Mouse (Mus musculus): ENCODE data around the gene Katnb1.

Katnb1 gene

DNA sequence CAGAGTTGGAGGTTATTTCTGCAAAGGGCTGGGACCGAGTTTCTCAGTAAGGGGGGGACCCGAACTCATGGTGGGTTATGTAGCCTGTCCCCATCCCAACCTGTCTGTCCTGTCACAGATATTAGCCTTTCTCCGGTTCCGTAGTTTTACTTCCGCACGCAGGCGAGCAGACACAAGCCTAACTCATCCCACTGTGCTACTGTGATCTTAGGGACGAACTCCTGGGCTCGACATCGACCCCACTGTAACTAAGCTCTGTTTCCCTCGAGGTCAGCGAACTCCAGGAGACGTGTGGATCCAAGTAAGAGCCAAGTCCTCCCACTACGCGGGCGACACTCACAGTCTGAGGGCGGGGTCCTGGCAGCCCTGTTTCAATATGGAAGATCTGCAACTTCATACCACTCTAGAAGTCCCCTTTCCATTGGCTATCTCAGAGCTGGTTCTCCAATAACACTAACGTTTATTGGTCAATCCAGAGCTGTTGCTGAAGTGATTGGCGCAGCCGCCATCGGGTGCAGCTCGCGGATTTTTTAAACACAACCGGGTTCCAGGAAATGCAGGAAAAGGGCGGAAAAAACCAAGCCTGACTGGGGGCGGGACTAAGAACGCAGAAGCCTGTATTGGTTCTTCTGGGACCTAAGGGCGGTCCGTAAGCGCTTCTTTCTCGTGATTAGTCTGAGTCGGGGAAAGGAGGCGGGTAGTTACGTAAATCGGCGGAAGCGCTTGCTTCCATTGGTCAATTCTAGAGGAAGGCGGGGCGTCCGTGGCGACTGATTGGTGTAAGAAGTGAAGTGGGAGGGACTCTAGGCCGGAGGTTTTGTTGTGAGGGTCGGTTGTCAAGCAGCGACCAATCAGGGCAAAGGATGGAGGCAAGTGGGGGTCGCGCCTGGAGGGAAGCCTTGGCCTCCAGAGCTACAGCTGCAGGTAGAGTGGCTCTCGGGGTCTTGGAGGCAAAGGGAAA lies at the start of gene Katnb1:
TSS of gene Katnb1 (plus strand) at position 806 of the 961 bp plus-strand sequence.
- DNase-seq (ENCODE audit: low spot score in 2 of 2) = peak; percentile 88 to 98

GRCm38 (mm10) chr8:95037106-95037925 lies 43.7 kb upstream of the Katnb1 start:
- DNase-seq (ENCODE audit: low spot score in 2 of 2) = no peak

DNA sequence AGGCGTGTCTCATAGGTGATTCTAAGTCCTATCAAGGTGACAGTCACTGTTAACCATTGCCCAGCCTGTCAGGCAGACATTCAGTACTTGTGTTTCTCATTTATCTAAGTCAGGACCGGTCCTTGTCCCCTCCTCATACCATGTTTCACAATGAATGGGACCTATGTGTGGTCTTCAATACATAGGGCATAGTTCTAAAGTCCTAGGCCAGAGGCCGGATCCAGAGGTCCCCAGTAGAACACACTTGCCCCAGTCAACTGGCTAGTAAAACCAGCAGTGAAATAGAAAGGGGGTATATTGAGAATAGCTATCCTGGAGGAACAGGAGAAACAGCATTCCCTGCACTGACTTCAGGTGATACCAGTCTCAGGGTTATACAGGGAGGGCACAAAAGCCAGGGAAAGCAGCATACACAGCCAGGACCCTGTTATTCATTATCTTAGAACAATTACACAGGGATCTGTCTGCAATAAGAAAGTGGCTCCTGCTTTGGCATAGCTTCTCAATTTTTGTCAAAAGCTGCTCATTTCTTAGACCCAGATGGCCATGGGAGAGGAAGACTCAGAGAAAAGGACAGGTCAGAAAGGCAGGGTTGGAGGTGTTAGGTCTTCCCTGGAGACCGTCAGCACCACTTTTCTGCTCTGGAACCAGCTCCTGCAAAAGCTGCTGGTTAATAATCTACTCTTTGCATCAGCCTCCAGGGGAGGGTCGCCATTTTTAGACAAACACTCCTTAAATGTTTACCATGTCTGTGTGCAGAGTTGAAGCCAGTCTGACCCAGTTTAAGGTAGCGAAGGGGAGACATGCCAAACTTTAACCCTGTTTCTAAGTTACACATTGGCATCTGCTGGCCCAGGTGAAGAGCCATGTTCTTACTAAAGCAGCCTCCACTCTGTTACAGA lies 38.9 kb upstream of the Katnb1 start:
- DNase-seq (ENCODE audit: low spot score in 2 of 2) = no peak

- no peak for DNase-seq (ENCODE audit: low spot score in 2 of 2)
These were observed 36.2 kb upstream of the Katnb1 start for GRCm38 (mm10) chr8:95044811-95045210.

GRCm38 (mm10) chr8:95046982-95047381 lies 34.0 kb upstream of the Katnb1 start:
- no peak for DNase-seq (ENCODE audit: low spot score in 2 of 2)

DNA sequence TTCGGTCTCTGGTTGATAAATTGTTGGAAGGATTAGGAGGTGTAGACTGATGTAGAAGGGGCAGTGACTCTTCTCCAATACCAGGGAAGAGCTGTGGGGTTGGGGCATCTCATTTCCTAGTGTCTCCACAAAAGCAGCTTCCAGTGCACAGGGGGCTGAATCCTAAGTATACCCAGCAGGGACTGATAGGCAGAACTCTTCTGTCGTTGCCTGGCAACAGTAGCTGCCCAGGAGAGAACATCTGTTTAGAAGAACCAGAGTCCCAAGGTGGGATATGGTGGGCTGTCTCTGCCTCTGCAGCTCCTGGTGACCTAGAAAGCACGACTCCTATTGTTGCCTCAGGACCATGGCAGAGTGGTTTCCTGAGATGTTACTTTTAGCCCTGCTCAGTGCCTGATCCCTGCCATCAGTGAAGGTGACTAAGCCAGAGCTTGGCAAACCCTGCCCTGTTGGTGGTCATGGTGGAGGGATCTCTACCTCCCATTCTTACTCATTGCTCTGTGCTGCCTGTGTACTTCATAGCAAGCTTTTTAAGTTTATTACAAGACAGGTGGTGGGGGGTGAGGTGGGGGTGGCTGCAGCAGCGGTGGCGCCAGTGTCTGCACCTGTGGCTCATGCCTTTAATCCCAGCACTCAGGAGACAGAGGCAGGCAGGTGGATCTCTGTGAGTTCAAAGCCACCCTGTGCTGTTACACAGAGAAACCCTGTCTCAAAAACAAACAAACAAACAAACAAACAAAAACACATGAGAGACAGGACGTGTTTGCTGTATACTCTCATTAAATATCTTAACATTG lies 32.9 kb upstream of the Katnb1 start:
- DNase-seq (ENCODE audit: low spot score in 2 of 2) = no peak

DNA sequence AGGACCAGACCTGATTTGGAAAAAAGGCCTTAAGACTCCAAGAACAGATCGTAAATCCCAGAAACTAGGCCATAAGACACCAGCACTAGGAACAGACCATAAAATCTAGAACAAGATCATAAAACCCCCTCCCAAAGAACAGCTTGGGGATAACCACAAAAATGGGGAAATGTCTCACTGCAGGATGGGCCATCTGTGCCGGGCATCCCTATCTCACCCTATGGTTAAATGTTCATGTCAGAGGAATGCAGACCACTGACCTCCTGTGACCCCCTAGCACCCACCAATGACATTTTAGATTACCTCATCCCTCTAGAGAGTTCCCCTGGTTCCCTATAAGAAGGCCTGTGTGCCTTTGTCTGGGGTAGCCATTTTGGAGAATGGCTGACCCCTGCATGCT lies 31.4 kb upstream of the Katnb1 start:
- DNase-seq (ENCODE audit: low spot score in 2 of 2) = no peak

- no peak for DNase-seq (ENCODE audit: low spot score in 2 of 2)
These were observed 26.5 kb upstream of the Katnb1 start for GRCm38 (mm10) chr8:95054438-95054837.

GRCm38 (mm10) chr8:95054927-95055510 lies 26.0 kb upstream of the Katnb1 start, which contains the start of gene Drc7:
Drc7 (plus strand) TSS chr8:95055103.
- DNase-seq (ENCODE audit: low spot score in 2 of 2) = no peak

GRCm38 (mm10) chr8:95056414-95056813 lies 24.6 kb upstream of the Katnb1 start:
- DNase-seq (ENCODE audit: low spot score in 2 of 2) = no peak

DNA sequence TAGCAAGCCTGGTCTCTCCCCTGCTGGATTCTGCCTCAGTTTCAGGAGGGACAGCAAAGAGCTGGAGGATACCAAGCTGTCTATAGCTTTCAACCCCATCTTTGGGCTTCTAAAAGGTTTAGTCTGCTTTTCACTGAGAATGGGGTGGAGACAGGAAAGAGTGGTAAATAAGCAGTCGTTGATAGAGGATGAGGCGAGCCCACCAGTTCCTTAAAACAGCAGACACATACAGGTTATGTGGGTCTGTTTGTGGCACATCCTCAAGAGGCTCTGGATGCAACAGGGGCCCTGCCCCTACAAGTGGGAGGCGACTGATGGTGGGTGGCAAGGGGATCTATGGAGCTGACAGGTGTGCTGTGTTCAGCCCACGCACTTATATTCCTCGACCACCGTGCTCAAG lies 22.3 kb upstream of the Katnb1 start:
- DNase-seq (ENCODE audit: low spot score in 2 of 2) = no peak

GRCm38 (mm10) chr8:95059812-95060533 lies 21.0 kb upstream of the Katnb1 start:
- no peak for DNase-seq (ENCODE audit: low spot score in 2 of 2)

DNA sequence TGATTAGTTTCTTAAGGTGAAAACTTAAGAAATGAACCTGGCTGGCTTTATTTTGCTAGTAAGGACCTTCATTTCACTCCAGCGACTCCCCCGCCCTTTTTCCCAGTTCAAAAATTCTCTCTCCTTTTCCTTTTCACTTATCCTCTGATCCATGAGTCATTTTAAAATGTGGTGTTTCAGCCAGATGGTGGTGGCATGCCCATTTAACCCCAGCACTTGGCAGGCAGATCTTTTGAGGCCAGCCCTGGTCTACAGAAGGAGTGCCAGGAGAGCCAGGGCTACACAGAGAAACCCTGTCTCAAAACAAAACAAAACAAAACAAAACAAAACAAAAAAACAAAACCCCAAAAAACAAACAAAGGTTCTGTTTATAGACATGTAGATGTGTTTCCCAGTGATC lies 16.5 kb upstream of the Katnb1 start:
- no peak for DNase-seq (ENCODE audit: low spot score in 2 of 2)

GRCm38 (mm10) chr8:95067582-95067981 lies 13.4 kb upstream of the Katnb1 start:
- DNase-seq (ENCODE audit: low spot score in 2 of 2) = peak in 1 of 2 experiments; percentile 31

- DNase-seq (ENCODE audit: low spot score in 2 of 2) = no peak
These were observed 5.5 kb upstream of the Katnb1 start for GRCm38 (mm10) chr8:95075504-95075903.

DNA sequence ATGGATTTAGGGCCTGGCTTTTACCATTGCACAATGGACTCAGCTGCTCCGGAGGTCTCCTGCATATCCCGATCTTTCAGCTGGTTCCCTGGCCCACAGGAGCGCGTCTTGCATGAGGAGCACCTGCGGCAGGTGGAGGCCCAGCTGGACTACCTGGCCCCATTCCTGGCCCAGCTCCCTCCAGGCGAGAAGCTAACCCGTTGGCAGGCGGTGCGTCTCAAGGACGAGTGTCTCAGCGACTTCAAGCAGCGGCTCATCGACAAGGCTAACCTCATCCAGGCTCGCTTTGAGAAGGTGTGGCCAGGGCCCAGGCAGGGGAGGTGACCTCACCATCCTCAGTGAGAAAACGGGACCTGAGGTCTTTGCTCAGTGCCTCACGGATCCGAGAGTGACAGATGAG lies 4.8 kb upstream of the Katnb1 start:
- no peak for DNase-seq (ENCODE audit: low spot score in 2 of 2)

DNA sequence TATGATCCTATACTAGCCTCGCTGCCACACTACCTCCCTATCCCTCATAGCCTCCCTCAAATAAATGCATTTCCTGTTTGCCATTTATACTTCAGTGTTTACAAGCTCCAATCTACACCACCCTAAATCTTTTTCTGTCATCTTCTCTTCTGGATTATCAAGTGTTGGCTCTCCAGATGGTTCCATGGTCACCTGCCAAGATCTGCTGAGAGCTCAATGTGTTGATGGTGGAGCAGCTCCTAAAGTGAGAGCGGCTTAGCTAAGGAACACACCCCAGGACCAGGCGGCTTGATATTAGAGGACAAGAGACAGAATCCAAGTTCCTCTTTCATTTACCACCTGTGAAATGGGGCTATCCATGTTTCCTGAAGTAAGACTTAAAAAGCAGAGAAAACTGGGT lies 2.9 kb upstream of the Katnb1 start:
- DNase-seq (ENCODE audit: low spot score in 2 of 2) = no peak

DNA sequence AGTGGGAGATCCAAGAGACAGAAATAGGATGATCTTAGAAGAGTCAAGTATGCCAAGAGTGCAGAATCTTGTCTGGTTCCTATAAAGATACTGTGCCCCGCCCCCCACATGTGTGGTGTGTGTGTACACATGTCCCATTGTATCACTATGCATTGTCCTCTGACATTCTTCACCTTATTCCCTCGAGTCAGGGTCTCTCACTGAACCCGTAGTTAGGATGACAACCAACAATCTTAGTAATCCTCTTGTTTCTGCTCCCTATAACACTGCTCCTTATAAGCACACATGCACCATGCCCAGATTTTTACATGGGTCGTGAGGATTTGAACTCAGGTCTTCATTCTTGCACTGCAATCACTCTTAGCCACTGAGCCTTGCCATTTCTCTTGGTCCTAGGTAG lies 1.7 kb upstream of the Katnb1 start:
- no peak for DNase-seq (ENCODE audit: low spot score in 2 of 2)

DNA sequence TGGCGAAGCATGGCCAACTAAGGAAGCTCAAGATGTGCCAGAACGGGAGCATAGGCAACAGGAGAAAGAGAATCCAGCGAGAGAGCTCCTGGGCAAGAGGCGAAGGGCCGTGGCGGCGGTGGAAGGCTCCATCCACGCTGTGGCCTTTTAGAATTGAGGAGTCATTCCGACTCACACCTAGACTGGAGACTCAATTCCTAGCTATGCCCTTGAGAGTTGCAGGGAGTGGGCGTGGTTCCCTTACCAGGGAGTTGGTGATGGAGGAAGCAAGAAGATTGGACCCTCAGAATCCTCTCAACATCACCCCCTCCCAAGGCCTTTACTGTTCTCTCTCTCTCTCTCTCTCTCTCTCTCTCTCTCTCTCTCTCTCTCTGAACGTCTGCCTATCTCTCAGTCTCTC lies 664 bp downstream of the Katnb1 start:
- no peak for DNase-seq (ENCODE audit: low spot score in 2 of 2)

- DNase-seq (ENCODE audit: low spot score in 2 of 2) = no peak
These were observed 3.3 kb downstream of the Katnb1 start for GRCm38 (mm10) chr8:95084261-95084660.

Measured in urinary bladder, adult 18-20 months (tissue).